Comparison of ENCODE assay signal across 11 mouse cellular contexts in the genomic region with DNA sequence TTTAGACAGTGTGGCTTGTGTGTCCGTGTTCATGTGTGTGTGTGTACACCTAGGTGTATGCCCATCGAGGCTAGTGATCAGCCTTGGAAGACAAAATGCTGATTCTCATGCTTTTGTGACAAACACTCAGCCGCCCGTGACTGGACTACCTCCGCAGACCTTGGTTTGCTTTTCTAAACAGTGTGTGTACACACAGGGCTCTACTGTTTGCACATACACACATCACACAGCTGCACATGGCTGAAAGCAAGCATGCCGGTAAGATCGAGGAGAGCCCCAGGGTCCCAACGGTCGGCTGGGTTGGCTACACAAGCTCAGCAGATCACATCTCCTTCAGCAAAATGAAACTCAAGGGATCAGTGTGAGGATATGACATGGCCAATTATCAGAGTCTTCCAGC.
"Had no signal": no experiment of that assay in that cellular context is flagged by ENCODE, and none has a peak within 500 bp of the region (broad histone marks: within the 10 kb centered on the region; RNA-seq: fewer than 3 reads in every experiment).

No protein-coding gene starts in this region.

- H3K27ac ChIP-seq: hindbrain, embryonic 14.5 days; limb, embryonic 13.5 days; liver, embryonic 15.5 days; lung, embryonic 15.5 days; midbrain, embryonic 12.5 days had no signal

- H3K4me1 ChIP-seq: midbrain, embryonic 12.5 days had no signal

- H3K9ac ChIP-seq: hindbrain, embryonic 14.5 days; limb, embryonic 13.5 days; liver, embryonic 15.5 days; lung, embryonic 15.5 days; midbrain, embryonic 12.5 days had no signal

- H3K9me3 ChIP-seq: limb, embryonic 13.5 days; liver, embryonic 15.5 days; lung, embryonic 15.5 days; midbrain, embryonic 12.5 days had no signal

- H3K27me3 ChIP-seq: limb, embryonic 13.5 days; liver, embryonic 15.5 days; lung, embryonic 15.5 days; midbrain, embryonic 12.5 days had no signal

- H3K36me3 ChIP-seq: limb, embryonic 13.5 days; liver, embryonic 15.5 days; lung, embryonic 15.5 days; midbrain, embryonic 12.5 days had no signal

- H3K4me3 ChIP-seq: limb, embryonic 13.5 days; liver, embryonic 15.5 days; lung, embryonic 15.5 days; midbrain, embryonic 12.5 days had no signal

- DNase-seq: kidney, adult 11 months; layer of hippocampus, adult 9-11 months; layer of hippocampus, postnatal 36 days; left cerebral cortex, postnatal 4 days; right cerebral cortex, postnatal 14 days; thymus, postnatal 14 days had no signal

- H3K4me2 ChIP-seq: hindbrain, embryonic 14.5 days; limb, embryonic 13.5 days; liver, embryonic 15.5 days; lung, embryonic 15.5 days; midbrain, embryonic 12.5 days had no signal
